Mouse (Mus musculus): Measurements from ENCODE around the gene Ripor3. TPM values are rescaled to one million over a fixed set of nuclear protein-coding genes. Genes with fewer than 3 reads are reported as not detected.
A peak's percentile ranks its signal among the peaks of the same experiment; 100 is the strongest.

The Ripor3 gene
- total RNA-seq, 2 experiments from 2014 or later: 0.45 TPM; not detected in 1

- ATAC-seq (replicated peaks; ENCODE audit: low FRiP score, poor library complexity, severe bottlenecking): no peak
These were observed 69.1 kb downstream of the Ripor3 start for GRCm38 (mm10) chr2:167941320-167941719.

GRCm38 (mm10) chr2:167940636-167941035, 69.8 kb downstream of the Ripor3 start:
- ATAC-seq (replicated peaks; ENCODE audit: low FRiP score, poor library complexity, severe bottlenecking): no peak

GRCm38 (mm10) chr2:167939632-167940399, 70.6 kb downstream of the Ripor3 start:
- ATAC-seq (replicated peaks; ENCODE audit: low FRiP score, poor library complexity, severe bottlenecking): no peak

- no peak for ATAC-seq (replicated peaks; ENCODE audit: low FRiP score, poor library complexity, severe bottlenecking)
These were observed 71.2 kb downstream of the Ripor3 start for GRCm38 (mm10) chr2:167939204-167939603.

- ATAC-seq (replicated peaks; ENCODE audit: low FRiP score, poor library complexity, severe bottlenecking): no peak
These were observed 71.6 kb downstream of the Ripor3 start for GRCm38 (mm10) chr2:167938786-167939185.

GRCm38 (mm10) chr2:167935956-167936355, 74.5 kb downstream of the Ripor3 start:
- ATAC-seq (replicated peaks; ENCODE audit: low FRiP score, poor library complexity, severe bottlenecking): no peak

- no peak for ATAC-seq (replicated peaks; ENCODE audit: low FRiP score, poor library complexity, severe bottlenecking)
These were observed 77.0 kb downstream of the Ripor3 start for GRCm38 (mm10) chr2:167933397-167933796.

GRCm38 (mm10) chr2:167932727-167933231, 77.6 kb downstream of the Ripor3 start:
- ATAC-seq (replicated peaks; ENCODE audit: low FRiP score, poor library complexity, severe bottlenecking): no peak

GRCm38 (mm10) chr2:167931985-167932726, 78.3 kb downstream of the Ripor3 start, which contains the start of gene Ptpn1:
Ptpn1 (plus strand) TSS chr2:167932057.
- peak; percentile 99 for ATAC-seq (replicated peaks; ENCODE audit: low FRiP score, poor library complexity, severe bottlenecking)

- ATAC-seq (replicated peaks; ENCODE audit: low FRiP score, poor library complexity, severe bottlenecking): no peak
These were observed 79.4 kb downstream of the Ripor3 start for GRCm38 (mm10) chr2:167930975-167931374.

Other genes starting within 250 kb of the Ripor3 start
- gene Ptpn1, start 78.6 kb downstream of the Ripor3 start, total RNA-seq (2015; ENCODE audit: low replicate concordance): 5.0 and 6.1 TPM in 2 replicates
- 4.3 and 13.9 TPM in 2 replicates for gene Ptpn1, start 78.6 kb downstream of the Ripor3 start, total RNA-seq (2017; ENCODE audit: low replicate concordance)
- gene Pard6b, start 70.4 kb upstream of the Ripor3 start, total RNA-seq (2015; ENCODE audit: low replicate concordance): not detected in 2 replicates
- gene Pard6b, start 70.4 kb upstream of the Ripor3 start, total RNA-seq (2017; ENCODE audit: low replicate concordance): 0.13 TPM in 1 of 2 replicates, not detected in the other
- gene Adnp, start 196.5 kb upstream of the Ripor3 start, total RNA-seq (2015; ENCODE audit: low replicate concordance): 18.0 and 38.1 TPM in 2 replicates
- 0.53 and 17.5 TPM in 2 replicates for gene Adnp, start 196.5 kb upstream of the Ripor3 start, total RNA-seq (2017; ENCODE audit: low replicate concordance)
- 9.7 and 14.3 TPM in 2 replicates for gene Gm20716, start 219.7 kb upstream of the Ripor3 start, total RNA-seq (2015; ENCODE audit: low replicate concordance)
- 23.0 and 28.4 TPM in 2 replicates for gene Gm20716, start 219.7 kb upstream of the Ripor3 start, total RNA-seq (2017; ENCODE audit: low replicate concordance)
- gene Dpm1, start 220.0 kb upstream of the Ripor3 start, total RNA-seq (2015; ENCODE audit: low replicate concordance): 44.0 TPM in 2 replicates
- gene Dpm1, start 220.0 kb upstream of the Ripor3 start, total RNA-seq (2017; ENCODE audit: low replicate concordance): 5.4 and 18.9 TPM in 2 replicates
- 0.72 and 1.7 TPM in 2 replicates for gene Mocs3, start 220.0 kb upstream of the Ripor3 start, total RNA-seq (2015; ENCODE audit: low replicate concordance)
- gene Mocs3, start 220.0 kb upstream of the Ripor3 start, total RNA-seq (2017; ENCODE audit: low replicate concordance): 1.2 and 1.3 TPM in 2 replicates